8 mouse cellular contexts compared by ENCODE assay signal in genomic region chrX:144318164-144318979, GRCm38 (mm10). TPM values are rescaled to one million over a fixed set of nuclear protein-coding genes. Genes with fewer than 3 reads are reported as not detected.
DNase-seq lines count a peak whose midpoint lies in the region; ATAC-seq and TF ChIP-seq lines count a peak whose summit lies in the region.

No protein-coding gene starts in this region.

- peak; percentile 84 for ATAC-seq in forebrain, embryonic 13.5 days
- peak; percentile 86 for ATAC-seq in hindbrain, embryonic 16.5 days
- ATAC-seq in neural tube, embryonic 14.5 days (ENCODE audit: low read depth): peak; percentile 89

- peak overlapping the region; percentile 48; the same call in 1 of the 2 replicates for H3K27ac ChIP-seq in layer of hippocampus, adult 2 months
- peak overlapping the region; percentile 54 for H3K27ac ChIP-seq in forebrain, embryonic 13.5 days
- peak overlapping the region; percentile 44; the same call in 1 of the 2 replicates for H3K27ac ChIP-seq in hindbrain, embryonic 16.5 days (ENCODE audit: low read depth, low read length)
- peak overlapping the region; percentile 16; the same call in 1 of the 2 replicates for H3K27ac ChIP-seq in neural tube, embryonic 14.5 days (ENCODE audit: low read depth, low read length)

- no peak for TF ChIP-seq POLR2A in lung, adult 2 months (IDR thresholded peaks at IDR 0.05; ENCODE audit: borderline replicate concordance, extremely low read depth, low read depth, low read length)

- H3K9ac ChIP-seq in forebrain, embryonic 13.5 days: peak overlapping the region; percentile 71
- H3K9ac ChIP-seq in hindbrain, embryonic 16.5 days (ENCODE audit: low read depth, low read length): peak overlapping the region; percentile 67
- peak overlapping the region; percentile 55 for H3K9ac ChIP-seq in neural tube, embryonic 14.5 days (replicated peaks; ENCODE audit: low read depth, low read length)

- peak overlapping the region; percentile 67 for H3K4me3 ChIP-seq in layer of hippocampus, adult 2 months
- peak overlapping the region; percentile 61 for H3K4me3 ChIP-seq in forebrain, embryonic 13.5 days
- peak overlapping the region; percentile 68 for H3K4me3 ChIP-seq in hindbrain, embryonic 16.5 days (ENCODE audit: low read length)
- H3K4me3 ChIP-seq in lung, adult 2 months (replicated peaks; ENCODE audit: extremely low read depth, low read depth, low read length): peak overlapping the region; percentile 87
- peak overlapping the region; percentile 46 for H3K4me3 ChIP-seq in neural tube, embryonic 14.5 days (ENCODE audit: low read depth, low read length)

- H3K4me1 ChIP-seq in forebrain, embryonic 13.5 days: peaks cover 3% of the 10 kb centered on the region; the same call in 1 of the 2 replicates
- no peaks in the 10 kb centered on the region for H3K4me1 ChIP-seq in hindbrain, embryonic 16.5 days (ENCODE audit: control insufficient read depth, insufficient read depth, low read depth, low read length)
- H3K4me1 ChIP-seq in lung, adult 2 months (ENCODE audit: control insufficient read depth, insufficient read depth, low read length): no peaks in the 10 kb centered on the region
- H3K4me1 ChIP-seq in neural tube, embryonic 14.5 days (ENCODE audit: control insufficient read depth, insufficient read depth, low read length): no peaks in the 10 kb centered on the region

- H3K27me3 ChIP-seq in forebrain, embryonic 13.5 days: no peaks in the 10 kb centered on the region
- H3K27me3 ChIP-seq in hindbrain, embryonic 16.5 days (replicated peaks; ENCODE audit: control insufficient read depth, insufficient read depth, low read length): no peaks in the 10 kb centered on the region
- H3K27me3 ChIP-seq in neural tube, embryonic 14.5 days (ENCODE audit: control insufficient read depth, insufficient read depth, low read length): no peaks in the 10 kb centered on the region

- H3K4me2 ChIP-seq in forebrain, embryonic 13.5 days: peak overlapping the region; percentile 80
- H3K4me2 ChIP-seq in hindbrain, embryonic 16.5 days (ENCODE audit: low read length): peak overlapping the region; percentile 87
- peak overlapping the region; percentile 72 for H3K4me2 ChIP-seq in neural tube, embryonic 14.5 days (ENCODE audit: low read depth, low read length)

- H3K36me3 ChIP-seq in forebrain, embryonic 13.5 days (ENCODE audit: poor library complexity, severe bottlenecking): no peaks in the 10 kb centered on the region
- H3K36me3 ChIP-seq in hindbrain, embryonic 16.5 days (ENCODE audit: control insufficient read depth, insufficient read depth, low read length): no peaks in the 10 kb centered on the region
- H3K36me3 ChIP-seq in neural tube, embryonic 14.5 days (ENCODE audit: control insufficient read depth, insufficient read depth, low read length): no peaks in the 10 kb centered on the region

- peak in 1 of 2 experiments; percentile 3 for DNase-seq in layer of hippocampus, adult 2 months (ENCODE audit: low spot score in 2 of 2)
- no peak for DNase-seq in layer of hippocampus, adult 9-11 months
- DNase-seq in brain, adult 2 months (ENCODE audit: low read depth, low spot score): peak; percentile 18
- DNase-seq in lung, adult 2 months: no peak
- peak; percentile 4 to 14 for DNase-seq in thymus, postnatal 10 days (ENCODE audit: low spot score in 2 of 2)

- TF ChIP-seq CTCF in layer of hippocampus, adult 2 months (conservative IDR thresholded peaks at IDR 0.05): no peak
- no peak for TF ChIP-seq CTCF in lung, adult 2 months (IDR thresholded peaks at IDR 0.05; ENCODE audit: insufficient read depth, low read length)

- 21% methylated on average over 36 of the region's 53 CpGs for WGBS in forebrain, embryonic 13.5 days
- WGBS in hindbrain, embryonic 16.5 days: 17% methylated on average over 41 of the region's 53 CpGs
- WGBS in lung, adult 2 months: 27% methylated on average over 53 of the region's 53 CpGs
- 15% methylated on average over 28 of the region's 53 CpGs for WGBS in neural tube, embryonic 14.5 days

- no peaks in the 10 kb centered on the region for H3K9me3 ChIP-seq in forebrain, embryonic 13.5 days (replicated peaks)
- H3K9me3 ChIP-seq in hindbrain, embryonic 16.5 days (ENCODE audit: control insufficient read depth, low read length): no peaks in the 10 kb centered on the region
- H3K9me3 ChIP-seq in neural tube, embryonic 14.5 days (ENCODE audit: control insufficient read depth, low read length): no peaks in the 10 kb centered on the region

RNA-seq across cellular contexts. Expression of gene Alg13, which starts 0.8 kb away (rescaled TPM):
- 10 to 100 TPM; 10.0 to 10.5 TPM for total RNA-seq in layer of hippocampus, adult 2 months (2021)
- 18.6 and 20.6 TPM in 2 replicates for polyA plus RNA-seq in forebrain, embryonic 13.5 days (2015; fragmentation: Nextera tagmentation; extraction: Ambion mirVana)
- 11.2 and 13.9 TPM in 2 replicates for polyA plus RNA-seq in hindbrain, embryonic 16.5 days (2015; fragmentation: Nextera tagmentation; extraction: Ambion mirVana)
- polyA plus RNA-seq in lung, adult 2 months (2012; rRNA removed): 2.5 and 3.3 TPM in 2 replicates
- polyA plus RNA-seq in neural tube, embryonic 14.5 days (2014; fragmentation: Nextera tagmentation; extraction: Ambion mirVana): 11.0 and 17.5 TPM in 2 replicates

Comparison
In these comparisons a context has a peak if more than half of its experiments do, and no peak if none do; other contexts are left out.
1. DNase-seq: peak in brain, adult 2 months (single experiment) and thymus, postnatal 10 days (2 of 2); none in layer of hippocampus, adult 9-11 months (single experiment) and lung, adult 2 months (single experiment).
2. Peak in every context shown above with its lines, with median percentiles within 50 percentile points of each other: H3K27ac ChIP-seq, H3K4me3 ChIP-seq, ATAC-seq, H3K4me2 ChIP-seq and H3K9ac ChIP-seq.